Mouse (Mus musculus) WW6 (cell line): ENCODE measurements at regions not wholly inside any gene's neighbourhood (a gene's known extent, or its start where the extent isn't known, plus 50 kb on each side); places are given as distances from the start of the nearest gene placed in this dataset.
"Not testable (repeated sequence)": the region's sequence is repeated elsewhere in the genome, so short reads cannot be mapped to it uniquely, and the experiment has no call there.

Source experiments
- DNase-seq: peaks from one replicate; pipeline ENCODE4 v3.0.0-alpha.2; 2013; ENCODE audit warnings: low read depth, low spot score

GRCm38 (mm10) chr6:117676064-117676821, 164.7 kb upstream of the Zfp637 start:
- no peak for DNase-seq

GRCm38 (mm10) chr6:117677062-117677461, 163.9 kb upstream of the Zfp637 start:
- DNase-seq = no peak

- no peak for DNase-seq
These were observed 163.2 kb upstream of the Zfp637 start for GRCm38 (mm10) chr6:117677821-117678220.

GRCm38 (mm10) chr6:117678276-117678675, 162.7 kb upstream of the Zfp637 start:
- no peak for DNase-seq

GRCm38 (mm10) chr6:117678877-117679276, 162.1 kb upstream of the Zfp637 start:
- no peak for DNase-seq

GRCm38 (mm10) chr6:117686212-117686611, 154.8 kb upstream of the Zfp637 start:
- DNase-seq = no peak

GRCm38 (mm10) chr6:117687045-117687444, 153.9 kb upstream of the Zfp637 start:
- DNase-seq = no peak

GRCm38 (mm10) chr6:117688664-117689178, 152.3 kb upstream of the Zfp637 start:
- DNase-seq = no peak

GRCm38 (mm10) chr6:117700286-117700685, 140.7 kb upstream of the Zfp637 start:
- DNase-seq = no peak

- DNase-seq = no peak
These were observed 139.4 kb upstream of the Zfp637 start for GRCm38 (mm10) chr6:117701547-117701946.

GRCm38 (mm10) chr6:117706006-117706405, 135.0 kb upstream of the Zfp637 start:
- DNase-seq = no peak

GRCm38 (mm10) chr6:117709212-117709611, 131.8 kb upstream of the Zfp637 start:
- no peak for DNase-seq

GRCm38 (mm10) chr6:117715056-117715777, 125.8 kb upstream of the Zfp637 start:
- no peak for DNase-seq

GRCm38 (mm10) chr6:117716422-117716821, 124.6 kb upstream of the Zfp637 start:
- DNase-seq = not testable (repeated sequence)

- not testable (repeated sequence) for DNase-seq
These were observed 88.6 kb upstream of the Zfp637 start for GRCm38 (mm10) chr6:117752338-117752737.

- not testable (repeated sequence) for DNase-seq
These were observed 85.3 kb upstream of the Zfp637 start for GRCm38 (mm10) chr6:117755682-117756081.

GRCm38 (mm10) chr6:117756176-117756575, 84.8 kb upstream of the Zfp637 start:
- DNase-seq = no peak

GRCm38 (mm10) chr6:117758516-117758915, 82.5 kb upstream of the Zfp637 start:
- DNase-seq = not testable (repeated sequence)

- no peak for DNase-seq
These were observed 69.5 kb upstream of the Zfp637 start for GRCm38 (mm10) chr6:117771506-117771905.

- DNase-seq = no peak
These were observed 68.6 kb upstream of the Zfp637 start for GRCm38 (mm10) chr6:117772396-117772795.

- DNase-seq = no peak
These were observed 65.5 kb upstream of the Zfp637 start for GRCm38 (mm10) chr6:117775304-117776050.

- no peak for DNase-seq
These were observed 63.0 kb upstream of the Zfp637 start for GRCm38 (mm10) chr6:117778027-117778426.
